Mouse (Mus musculus) adrenal gland, postnatal 14 days (tissue): ENCODE data around the gene Heatr9. TPM values are rescaled to one million over a fixed set of nuclear protein-coding genes. Genes with fewer than 3 reads are reported as not detected.

Experiments
- DNase-seq: peaks from one replicate; pipeline ENCODE4 v3.0.0; 2021; ENCODE audit warnings: mixed read lengths
- total RNA-seq: library from RNA; stranded (reverse); gene quantifications from 2 replicates; pipeline ENCODE4 v1.2.3, GENCODE M21; 2021

Heatr9 gene
- total RNA-seq, 1 experiment from 2014 or later: not detected

DNA sequence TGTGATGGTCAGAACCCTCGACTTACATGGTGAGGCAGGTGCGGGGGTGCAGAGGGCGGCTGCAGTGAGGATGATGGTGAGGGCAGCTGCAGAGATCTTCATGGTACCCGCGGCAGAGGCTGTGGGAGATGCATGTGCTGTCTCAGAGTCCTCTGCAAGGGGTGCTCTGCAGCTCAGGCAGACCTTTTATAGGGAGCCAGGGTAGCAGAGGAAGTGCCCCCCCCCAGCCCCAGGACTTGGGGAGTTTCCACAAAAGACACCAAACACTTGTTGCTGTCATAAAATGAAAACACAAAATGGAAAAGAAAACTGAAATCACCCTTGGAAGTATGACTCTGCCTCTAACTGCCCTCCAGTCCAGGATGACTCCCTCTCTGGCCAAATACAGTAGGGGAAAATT, 8.4 kb upstream of the Heatr9 start, which contains the start of gene Ccl5:
TSS of gene Ccl5 (minus strand) at position 159 of the 400 bp plus-strand sequence.
- DNase-seq: no peak

DNA sequence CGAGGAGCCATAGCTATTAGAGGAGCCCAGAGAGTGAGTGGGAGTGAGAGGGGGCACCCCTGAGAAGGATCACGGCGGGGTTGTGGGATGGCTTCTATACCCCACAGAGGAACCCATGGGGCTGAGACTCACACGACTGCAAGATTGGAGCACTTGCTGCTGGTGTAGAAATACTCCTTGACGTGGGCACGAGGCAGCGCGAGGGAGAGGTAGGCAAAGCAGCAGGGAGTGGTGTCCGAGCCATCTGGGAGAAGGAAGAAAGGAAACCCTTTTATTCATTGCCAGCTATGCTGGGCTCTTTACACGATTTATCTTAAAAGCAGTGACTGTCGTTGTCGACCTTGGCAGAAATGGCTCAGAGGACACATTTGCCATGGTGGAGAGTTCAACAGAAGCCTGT, 7.0 kb upstream of the Heatr9 start:
- DNase-seq: peak; percentile 41

DNA sequence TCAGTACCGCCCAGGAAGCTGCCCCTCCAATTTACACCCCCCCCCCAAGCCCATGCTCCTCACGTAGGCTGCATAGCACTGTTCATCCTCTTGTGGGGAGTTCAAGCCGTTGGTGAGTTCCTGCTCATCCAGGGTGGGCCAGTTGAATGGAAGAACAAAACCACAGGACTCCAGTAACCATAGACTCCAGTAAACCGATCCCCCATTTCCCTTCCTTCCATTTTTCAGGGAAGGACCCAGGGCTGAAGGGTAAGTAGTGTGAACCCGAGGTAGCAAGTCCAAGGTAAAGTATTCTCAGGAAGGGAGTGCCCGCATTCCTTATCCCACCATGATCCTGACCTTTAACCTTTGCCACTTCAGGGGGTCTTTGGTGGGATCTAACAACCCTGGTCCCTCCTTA, 3.6 kb downstream of the Heatr9 start:
- no peak for DNase-seq

DNA sequence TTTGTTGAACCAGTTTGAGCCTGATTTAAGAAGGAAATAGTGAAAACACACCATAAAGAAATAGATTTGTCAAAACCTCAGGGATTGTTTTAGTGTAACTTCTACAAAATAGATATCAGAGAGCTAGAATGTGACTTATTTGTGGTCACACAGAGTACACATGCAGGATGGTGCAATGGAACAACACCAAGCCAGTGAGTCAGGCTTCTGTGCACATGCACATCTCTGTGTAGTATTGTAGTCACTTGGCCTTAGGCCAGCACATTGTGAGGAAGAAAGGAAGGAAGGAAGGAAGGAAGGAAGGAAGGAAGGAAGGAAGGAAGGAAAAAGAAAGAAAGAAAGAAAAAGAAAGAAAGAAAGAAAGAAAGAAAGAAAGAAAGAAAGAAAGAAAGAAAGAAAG, 4.8 kb downstream of the Heatr9 start:
- DNase-seq: no peak

DNA sequence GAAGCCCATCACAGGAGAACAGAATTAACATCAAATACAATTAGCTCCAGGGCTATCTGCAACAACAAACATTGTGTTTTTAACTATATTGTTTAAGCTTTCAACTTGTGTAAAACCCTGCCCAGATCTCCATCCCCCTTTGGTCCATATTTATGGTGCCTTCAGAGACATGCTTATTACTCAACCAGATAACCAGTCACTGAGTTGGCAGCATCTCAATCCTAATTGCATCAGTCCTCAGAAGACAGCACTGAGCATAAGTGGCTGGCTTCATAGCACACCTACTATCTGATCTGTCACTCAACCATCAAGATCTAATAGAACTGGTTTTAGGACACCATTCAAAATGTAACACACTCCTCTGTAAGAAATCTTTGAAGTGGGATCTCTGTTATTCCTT, 12.5 kb downstream of the Heatr9 start:
- DNase-seq: peak; percentile 17

DNA sequence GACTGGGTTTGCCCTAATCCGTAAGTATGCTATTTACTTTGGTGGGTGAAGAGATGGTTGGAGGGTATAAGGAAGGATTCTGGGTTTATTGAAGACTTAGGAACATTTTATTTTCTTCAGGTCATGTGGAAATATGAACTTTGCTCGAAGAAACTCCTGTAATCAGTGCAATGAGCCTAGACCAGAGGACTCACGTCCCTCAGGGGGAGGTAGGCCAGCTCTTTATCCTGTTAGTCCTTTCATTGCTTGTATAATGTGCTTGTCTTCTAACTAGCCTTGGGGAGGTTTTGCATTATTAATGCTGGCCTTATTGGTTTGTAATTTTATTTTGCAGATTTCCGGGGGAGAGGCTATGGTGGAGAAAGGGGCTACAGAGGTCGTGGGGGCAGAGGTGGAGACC, 17.7 kb downstream of the Heatr9 start:
- DNase-seq: no peak

DNA sequence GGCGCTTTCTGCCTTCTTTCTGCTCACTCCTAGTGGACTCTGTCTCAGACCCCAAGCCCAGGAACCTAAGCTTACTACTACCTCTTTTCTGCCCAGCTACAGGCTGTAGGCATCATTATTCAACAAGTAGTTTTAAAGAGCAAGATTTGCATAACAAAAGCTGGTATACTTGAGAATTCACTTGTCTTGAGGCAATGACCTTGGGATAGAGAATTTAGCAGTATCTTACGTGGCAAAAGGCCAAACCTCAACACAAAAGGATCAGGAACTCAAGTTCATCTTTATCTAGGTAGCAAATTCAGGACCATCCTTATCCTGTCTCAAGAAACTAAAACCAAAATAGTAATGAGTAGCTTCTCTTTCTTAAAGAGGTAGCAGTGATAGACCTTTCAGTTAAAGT, 26.4 kb downstream of the Heatr9 start:
- DNase-seq: no peak

DNA sequence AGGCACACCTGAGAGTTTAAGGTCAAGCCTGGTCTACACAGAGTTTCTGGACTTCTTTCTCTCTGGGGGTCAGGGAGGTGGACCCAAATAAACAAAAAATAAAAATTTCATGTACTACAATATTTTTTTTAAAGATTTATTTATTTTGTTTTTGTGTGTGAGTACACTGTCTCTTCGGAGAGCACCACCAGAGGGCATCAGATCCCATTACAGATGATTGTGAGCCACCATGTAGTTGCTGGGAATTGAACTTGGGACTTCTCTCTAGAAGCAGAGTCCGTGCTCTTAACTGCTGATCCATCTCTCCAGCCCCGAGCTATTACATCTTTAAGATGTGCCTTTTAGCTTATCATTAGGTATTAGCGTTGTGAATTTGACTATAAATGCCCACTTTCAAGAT, 30.5 kb downstream of the Heatr9 start:
- DNase-seq: no peak

DNA sequence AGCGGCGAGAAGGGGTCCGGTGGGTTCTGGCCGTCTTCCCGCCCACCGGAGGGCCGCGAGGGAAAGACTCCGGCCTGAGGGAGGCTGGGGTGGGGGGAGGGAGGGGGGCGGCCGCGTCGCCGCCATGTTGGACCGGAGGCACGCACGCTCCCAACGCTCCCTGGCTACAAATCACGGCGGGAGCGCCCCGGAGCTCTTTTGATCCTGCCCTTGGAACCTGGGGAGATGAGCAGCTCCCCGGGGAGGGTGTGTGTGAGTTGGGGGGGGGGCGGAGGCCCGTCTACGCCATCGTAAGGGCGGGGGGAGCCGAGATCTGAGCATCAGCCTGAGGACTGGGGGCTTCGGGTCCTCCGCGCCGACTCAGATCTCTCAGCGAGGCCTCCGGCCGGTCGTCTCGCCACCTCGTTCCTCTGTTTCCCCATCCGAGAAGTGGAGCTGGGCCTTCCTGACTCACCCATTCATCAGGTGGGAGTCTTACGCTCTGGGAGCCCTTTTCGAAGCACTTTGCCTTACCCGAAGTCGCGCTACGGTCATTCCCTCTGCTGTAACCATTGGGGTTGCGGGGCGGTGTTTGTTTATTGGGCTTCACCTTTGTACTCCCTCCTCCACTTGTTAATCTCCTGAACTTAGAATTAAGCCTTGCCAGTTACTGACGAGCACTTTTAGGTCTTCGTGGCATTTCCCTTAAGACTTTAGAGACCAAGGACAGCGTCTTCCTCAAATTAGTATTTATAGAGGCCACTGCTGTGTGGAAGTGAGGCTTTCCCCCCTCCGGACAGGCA, 48.5 kb downstream of the Heatr9 start:
- DNase-seq: peak; percentile 43

DNA sequence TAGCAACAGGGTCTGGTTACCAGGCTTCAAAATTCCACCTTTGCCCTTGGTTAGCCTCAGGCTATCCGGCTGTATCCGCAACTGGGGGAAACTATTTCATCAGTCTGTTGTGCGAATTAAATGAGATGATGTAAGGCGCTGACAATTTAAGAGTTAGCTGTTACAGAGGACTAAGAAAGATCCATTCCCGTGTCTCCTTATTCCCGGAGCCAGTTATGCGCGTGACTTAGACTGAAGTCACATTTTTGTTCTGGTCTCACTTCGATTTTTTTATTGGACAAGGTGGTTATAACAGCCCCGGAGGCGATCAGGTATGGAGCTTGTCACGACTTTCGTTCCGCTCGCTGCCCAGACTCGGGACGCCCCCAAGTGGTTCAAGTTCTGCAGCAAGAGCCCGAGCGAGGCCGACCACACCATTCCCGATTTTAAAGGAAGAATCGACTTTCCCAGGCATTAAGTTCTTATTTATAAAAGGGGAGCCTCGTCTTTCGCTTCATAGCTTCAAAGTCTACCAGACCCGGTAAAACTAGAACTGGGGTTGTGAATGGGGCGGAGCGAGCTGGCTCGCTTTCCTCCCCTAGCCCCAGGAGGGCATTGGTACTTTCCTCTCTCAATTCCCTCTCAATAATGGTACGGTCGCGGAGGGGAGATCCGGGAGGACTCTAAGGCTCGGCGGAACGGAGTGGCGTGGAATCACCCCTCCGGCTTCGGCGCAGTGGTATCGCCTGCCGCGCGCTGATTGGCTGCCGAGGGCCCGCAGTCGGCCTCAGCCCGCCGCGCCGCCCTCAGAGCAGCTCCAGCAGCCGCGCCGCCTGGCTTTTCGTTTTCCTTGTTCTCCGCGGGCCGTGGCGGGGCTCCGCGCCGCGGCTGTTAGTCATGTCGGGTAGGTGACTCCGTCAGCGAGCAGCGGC, 49.4 kb downstream of the Heatr9 start, which contains the start of gene Taf15:
TSS of gene Taf15 (plus strand) at position 763 of the 911 bp plus-strand sequence.
- peak; percentile 99 for DNase-seq

DNA sequence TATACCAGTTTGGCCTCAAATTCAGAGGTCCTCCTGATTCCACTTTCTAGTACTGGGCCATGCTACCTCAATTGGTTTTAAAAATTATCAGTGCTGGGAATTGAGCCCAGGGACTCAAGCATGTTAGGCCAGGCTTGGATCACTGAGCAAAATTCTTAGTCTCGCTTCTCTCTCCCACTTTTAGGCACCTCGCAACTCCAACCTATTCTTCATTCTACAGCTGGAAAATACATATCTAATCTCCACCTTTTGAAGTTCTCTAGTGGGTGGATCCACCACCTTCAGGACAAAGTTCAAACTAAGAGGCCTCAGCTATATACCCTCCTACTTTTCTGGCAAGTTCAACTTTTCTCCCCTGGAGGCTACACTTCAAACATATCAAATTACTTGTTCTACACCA, 50.2 kb downstream of the Heatr9 start:
- no peak for DNase-seq

DNA sequence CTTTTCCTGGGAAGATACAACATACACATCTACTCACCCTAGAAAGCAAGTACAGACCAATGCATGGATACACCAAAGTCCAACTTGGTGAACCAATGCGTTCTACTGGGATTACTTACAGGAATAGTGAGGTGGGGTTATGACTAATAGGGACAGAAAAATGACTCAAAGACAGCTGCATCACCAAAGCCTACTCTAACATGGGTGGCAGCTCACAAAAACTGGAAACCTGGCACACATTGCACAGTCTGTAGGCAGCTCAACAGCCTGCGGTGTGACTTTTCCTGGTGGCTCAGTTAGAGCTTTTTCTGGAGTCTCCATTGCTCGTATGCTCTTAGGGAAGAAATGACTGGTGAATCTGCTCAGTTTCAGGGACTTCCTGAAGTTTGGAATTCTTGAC, 53.2 kb downstream of the Heatr9 start:
- DNase-seq: no peak

DNA sequence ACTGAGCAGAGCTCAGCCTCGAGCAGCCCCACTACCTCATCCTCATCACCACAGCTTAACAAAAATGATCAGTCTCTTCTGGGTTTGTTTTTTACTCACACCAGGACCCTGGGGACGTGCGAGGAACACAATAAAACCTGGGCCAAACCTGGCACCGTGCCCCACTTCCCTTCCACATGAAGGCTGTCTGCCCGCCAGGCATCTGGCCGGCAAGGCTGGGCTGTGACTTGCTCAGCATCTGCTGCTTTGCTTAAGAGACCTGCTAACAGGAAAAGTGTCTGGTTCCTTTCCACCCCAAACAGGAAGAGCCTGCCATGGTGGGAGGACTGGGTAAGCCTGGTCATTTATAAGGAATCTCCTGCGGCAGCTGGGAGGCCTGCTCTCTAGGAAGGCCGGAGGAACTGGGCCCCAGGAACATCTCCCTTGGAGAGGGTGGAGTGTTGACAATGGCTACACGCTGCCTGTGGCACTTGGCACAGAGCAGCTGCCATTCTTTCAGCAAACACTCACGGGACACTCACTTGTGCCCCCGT, 54.8 kb downstream of the Heatr9 start:
- DNase-seq: peak; percentile 83

DNA sequence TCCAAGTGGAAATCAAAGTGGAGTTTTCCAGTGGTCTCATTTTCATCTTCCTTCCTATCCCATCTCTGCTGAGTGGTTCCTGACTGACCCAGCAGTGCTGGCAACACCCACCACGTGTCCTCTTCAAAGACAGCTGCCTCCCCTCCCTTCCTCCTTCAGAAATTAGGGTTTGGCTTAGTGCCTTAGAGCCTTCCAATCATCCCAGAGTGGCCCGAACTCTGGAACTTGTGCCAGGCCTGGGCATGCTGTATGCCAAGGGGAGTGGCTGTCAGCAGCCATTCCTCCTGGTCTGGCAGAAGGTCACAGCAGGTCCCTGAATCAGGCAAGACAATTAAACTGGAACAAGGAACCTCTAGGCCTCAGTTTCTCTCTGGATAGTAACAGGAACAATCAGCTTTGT, 56.0 kb downstream of the Heatr9 start:
- peak; percentile 79 for DNase-seq

DNA sequence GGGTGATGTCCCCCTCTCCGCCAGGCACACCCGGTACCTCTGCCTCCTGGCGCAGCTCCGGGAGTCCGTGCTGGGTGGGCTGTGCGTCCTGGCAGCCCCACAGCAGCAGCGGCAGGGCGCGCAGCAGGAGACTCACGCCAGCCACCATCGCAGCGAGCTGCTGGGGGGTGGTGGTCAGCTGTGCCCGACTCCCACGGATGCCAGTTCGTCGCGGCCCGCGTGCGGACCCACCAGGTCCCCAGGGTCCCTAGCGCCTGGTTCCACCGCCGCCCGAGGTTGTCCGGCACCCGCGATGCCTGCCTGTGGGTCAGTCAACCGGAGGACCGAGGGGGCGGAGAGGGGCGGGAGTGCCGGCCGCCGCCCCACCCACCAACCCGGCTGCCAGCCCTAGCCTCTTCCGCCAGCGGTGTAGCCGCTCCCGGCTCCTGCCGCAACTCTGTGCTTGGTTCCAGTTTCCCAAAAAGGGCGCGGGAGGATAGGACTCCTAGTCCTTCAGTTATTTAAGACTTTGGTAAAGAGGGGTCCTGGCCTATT, 59.2 kb downstream of the Heatr9 start, which contains the start of gene Mmp28:
TSS of gene Mmp28 (minus strand) at position 361 of the 534 bp plus-strand sequence.
- DNase-seq: peak; percentile 89

Other genes starting within 250 kb of the Heatr9 start
- 0.41 and 2.7 TPM in 2 replicates for gene Slfn14, start 235.4 kb downstream of the Heatr9 start, total RNA-seq
- gene Ap2b1, start 223.2 kb downstream of the Heatr9 start, total RNA-seq: 86.9 and 98.4 TPM in 2 replicates
- gene Pex12, start 219.6 kb downstream of the Heatr9 start, total RNA-seq: 15.1 and 16.2 TPM in 2 replicates
- gene Rasl10b, start 113.0 kb downstream of the Heatr9 start, total RNA-seq: 10.2 and 10.3 TPM in 2 replicates
- not detected in 2 replicates for gene Gas2l2, start 92.7 kb downstream of the Heatr9 start, total RNA-seq
- 0.37 and 0.75 TPM in 2 replicates for gene 1700020L24Rik, start 84.5 kb downstream of the Heatr9 start, total RNA-seq
- 7.4 and 8.3 TPM in 2 replicates for gene Mmp28, start 59.1 kb downstream of the Heatr9 start, total RNA-seq
- 66.3 and 72.1 TPM in 2 replicates for gene Taf15, start 49.1 kb downstream of the Heatr9 start, total RNA-seq
- 25.5 TPM in 1 of 2 replicates, not detected in the other for gene Ccl5, start 8.3 kb upstream of the Heatr9 start, total RNA-seq
- gene Ccl9, start 56.5 kb upstream of the Heatr9 start, total RNA-seq: 4.5 and 10.3 TPM in 2 replicates
- 9.5 and 14.4 TPM in 2 replicates for gene Ccl6, start 70.9 kb upstream of the Heatr9 start, total RNA-seq
- gene Rpl9-ps1, start 123.4 kb upstream of the Heatr9 start, total RNA-seq: not detected in 2 replicates
- not detected in 2 replicates for gene Ccl3, start 127.2 kb upstream of the Heatr9 start, total RNA-seq
- not detected in 2 replicates for gene Ccl4, start 140.4 kb upstream of the Heatr9 start, total RNA-seq
- 1.3 and 1.7 TPM in 2 replicates for gene Wfdc17, start 181.8 kb upstream of the Heatr9 start, total RNA-seq
- gene Wfdc18, start 186.8 kb upstream of the Heatr9 start, total RNA-seq: not detected in 2 replicates
- 2.8 TPM in 1 of 2 replicates, not detected in the other for gene Wfdc21, start 224.8 kb upstream of the Heatr9 start, total RNA-seq
- gene Heatr6, start 231.5 kb upstream of the Heatr9 start, total RNA-seq: 12.5 and 15.5 TPM in 2 replicates